Mouse (Mus musculus) intestine, postnatal 0 days (tissue): ENCODE data around the gene Reln. TPM values are rescaled to one million over a fixed set of nuclear protein-coding genes. Genes with fewer than 3 reads are reported as not detected.

Source experiments
- ATAC-seq: fragments of 200-750 bp; cut with Nextera tagmentation; 2 replicates; pipeline ENCODE4 v1.8.0; 2017; ENCODE audit warnings: mild to moderate bottlenecking, moderate TSS enrichment, moderate library complexity
- H3K27ac ChIP-seq: fragments of 300-500 bp; sonication (generic); 2 replicates; pipeline ENCODE4 v1.5.1; 2014; ENCODE audit warnings: mild to moderate bottlenecking, low read depth, low read length, moderate library complexity
- H3K27me3 ChIP-seq: fragments of 300-500 bp; sonication (generic); replicated peaks from 2 replicates; pipeline ENCODE4 v1.6.1; 2014; ENCODE audit warnings: low read length, mixed read lengths; ENCODE audit not compliant: control insufficient read depth, insufficient read depth
- H3K36me3 ChIP-seq: fragments of 300-500 bp; sonication (generic); 2 replicates; pipeline ENCODE4 v1.6.1; 2014; ENCODE audit warnings: mild to moderate bottlenecking, moderate library complexity; ENCODE audit not compliant: control insufficient read depth, insufficient read depth
- H3K4me1 ChIP-seq: fragments of 300-500 bp; sonication (generic); replicated peaks from 2 replicates; pipeline ENCODE4 v1.6.1; 2014; ENCODE audit warnings: antibody characterized with exemption, low read length, mixed read lengths; ENCODE audit not compliant: control insufficient read depth, insufficient read depth
- H3K4me2 ChIP-seq: fragments of 300-500 bp; sonication (generic); replicated peaks from 2 replicates; pipeline ENCODE4 v1.6.1; 2014; ENCODE audit warnings: low read depth, mild to moderate bottlenecking, moderate library complexity
- H3K4me3 ChIP-seq: fragments of 300-500 bp; sonication (generic); 2 replicates; pipeline ENCODE4 v1.5.1; 2014; ENCODE audit warnings: low read depth, low read length
- H3K9ac ChIP-seq: fragments of 300-500 bp; sonication (generic); 2 replicates; pipeline ENCODE4 v1.6.1; 2014; ENCODE audit warnings: mild to moderate bottlenecking, low read depth, low read length
- H3K9me3 ChIP-seq: fragments of 300-500 bp; sonication (generic); 2 replicates; pipeline ENCODE4 v1.6.1; 2016; ENCODE audit warnings: mixed run types; ENCODE audit not compliant: control insufficient read depth
- CTCF ChIP-seq: sonication (generic); IDR thresholded peaks from 2 replicates; pipeline ENCODE4 v1.5.1; 2016; ENCODE audit warnings: low read depth, mild to moderate bottlenecking, control low read depth, antibody characterized with exemption, moderate library complexity
- WGBS: fragments of 180-500 bp; shearing (Covaris S2); extraction: QIAGEN DNeasy Blood & Tissue Kit; methylation state at CpG from one replicate; pipeline ENCODE4 v1.1.7; 2014; 5-methylcytosine and 5-hydroxymethylcytosine counted together
- polyA plus RNA-seq: library from polyadenylated mRNA; unstranded; fragments of >200 nt; fragmentation: Nextera tagmentation; extraction: Ambion mirVana; gene quantifications from 2 replicates; pipeline ENCODE4 v1.2.1, GENCODE M21; 2015

The Reln gene
- polyA plus RNA-seq, 1 experiment from 2014 or later = 5.3 TPM

- Histone ChIP-seq H3K4me3 (no peak overlapping the region), H3K27ac (no peak overlapping the region), H3K27me3 (no peaks in the 10 kb centered on the region), H3K9ac (no peak overlapping the region), H3K4me1 (no peaks in the 10 kb centered on the region), H3K4me2 (no peak overlapping the region), H3K9me3 (no peaks in the 10 kb centered on the region), H3K36me3 (no peaks in the 10 kb centered on the region)
- ATAC-seq = no peak
- no peak for TF ChIP-seq CTCF
- 77% methylated on average over 3 of the region's 3 CpGs for WGBS
These were observed 90.6 kb downstream of the Reln start for GRCm38 (mm10) chr5:22253910-22254309.

- Histone ChIP-seq H3K9ac (no peak overlapping the region), H3K36me3 (no peaks in the 10 kb centered on the region), H3K4me2 (no peak overlapping the region), H3K4me1 (no peaks in the 10 kb centered on the region), H3K4me3 (no peak overlapping the region), H3K27me3 (no peaks in the 10 kb centered on the region), H3K27ac (no peak overlapping the region), H3K9me3 (no peaks in the 10 kb centered on the region)
- no peak for ATAC-seq
- TF ChIP-seq CTCF = no peak
- WGBS = 93% methylated on average over 6 of the region's 6 CpGs
These were observed 91.2 kb downstream of the Reln start for GRCm38 (mm10) chr5:22253318-22253717.

- TF ChIP-seq CTCF = no peak
- H3K9me3 ChIP-seq = no peaks in the 10 kb centered on the region
- ATAC-seq = no peak
- H3K27ac ChIP-seq = no peak overlapping the region
- no peak overlapping the region for H3K4me3 ChIP-seq
- H3K9ac ChIP-seq = no peak overlapping the region
- H3K36me3 ChIP-seq = no peaks in the 10 kb centered on the region
- no peaks in the 10 kb centered on the region for H3K4me1 ChIP-seq
- no peak overlapping the region for H3K4me2 ChIP-seq
- WGBS = 79% methylated on average over 6 of the region's 6 CpGs
- no peaks in the 10 kb centered on the region for H3K27me3 ChIP-seq
These were observed 96.7 kb downstream of the Reln start for GRCm38 (mm10) chr5:22247850-22248249.

- no peaks in the 10 kb centered on the region for H3K36me3 ChIP-seq
- no peak overlapping the region for H3K4me2 ChIP-seq
- no peak overlapping the region for H3K27ac ChIP-seq
- no peaks in the 10 kb centered on the region for H3K27me3 ChIP-seq
- ATAC-seq = no peak
- no peak for TF ChIP-seq CTCF
- no peaks in the 10 kb centered on the region for H3K9me3 ChIP-seq
- H3K9ac ChIP-seq = no peak overlapping the region
- H3K4me3 ChIP-seq = no peak overlapping the region
- 74% methylated on average over 1 of the region's 1 CpGs for WGBS
- no peaks in the 10 kb centered on the region for H3K4me1 ChIP-seq
These were observed 99.4 kb downstream of the Reln start for GRCm38 (mm10) chr5:22245056-22245455.

GRCm38 (mm10) chr5:22243538-22243937, 101.0 kb downstream of the Reln start:
- Histone ChIP-seq H3K4me3 (no peak overlapping the region), H3K36me3 (no peaks in the 10 kb centered on the region), H3K4me2 (no peak overlapping the region), H3K9ac (no peak overlapping the region), H3K27ac (no peak overlapping the region), H3K4me1 (no peaks in the 10 kb centered on the region), H3K27me3 (no peaks in the 10 kb centered on the region), H3K9me3 (no peaks in the 10 kb centered on the region)
- WGBS = 79% methylated on average over 2 of the region's 2 CpGs
- TF ChIP-seq CTCF = no peak
- no peak for ATAC-seq

- Histone ChIP-seq H3K27ac (no peak overlapping the region), H3K9me3 (no peaks in the 10 kb centered on the region)
- 77% methylated on average over 4 of the region's 4 CpGs for WGBS
These were observed 102.9 kb downstream of the Reln start for GRCm38 (mm10) chr5:22241560-22241959.

GRCm38 (mm10) chr5:22236801-22237200, 107.7 kb downstream of the Reln start:
- no peak overlapping the region for H3K9ac ChIP-seq
- H3K4me3 ChIP-seq = no peak overlapping the region
- no peaks in the 10 kb centered on the region for H3K36me3 ChIP-seq
- TF ChIP-seq CTCF = no peak
- 59% methylated on average over 6 of the region's 6 CpGs for WGBS
- H3K27ac ChIP-seq = no peak overlapping the region
- no peaks in the 10 kb centered on the region for H3K27me3 ChIP-seq
- no peaks in the 10 kb centered on the region for H3K4me1 ChIP-seq
- no peaks in the 10 kb centered on the region for H3K9me3 ChIP-seq
- ATAC-seq = no peak
- H3K4me2 ChIP-seq = no peak overlapping the region

More at GRCm38 (mm10) chr5:22241560-22241959, 102.9 kb downstream of the Reln start:
- no peaks in the 10 kb centered on the region for H3K36me3 ChIP-seq
- no peak for TF ChIP-seq CTCF
- ATAC-seq = no peak
- no peaks in the 10 kb centered on the region for H3K27me3 ChIP-seq
- no peaks in the 10 kb centered on the region for H3K4me1 ChIP-seq
- no peak overlapping the region for H3K4me2 ChIP-seq
- no peak overlapping the region for H3K9ac ChIP-seq
- H3K4me3 ChIP-seq = no peak overlapping the region
